Mouse (Mus musculus) forebrain, embryonic 13.5 days (tissue): ENCODE measurements at regions not wholly inside any gene's neighbourhood (a gene's known extent, or its start where the extent isn't known, plus 50 kb on each side); places are given as distances from the start of the nearest gene placed in this dataset.
A peak's percentile ranks its signal among the peaks of the same experiment; 100 is the strongest.

Source experiments
- ATAC-seq: fragments of 200-750 bp; cut with Nextera tagmentation; 2 replicates; pipeline ENCODE4 v1.8.0; 2017
- H3K27ac ChIP-seq: fragments of 300-500 bp; sonication (generic); 2 replicates; pipeline ENCODE4 v1.5.1; 2015; ENCODE audit warnings: inconsistent platforms, mild to moderate bottlenecking, moderate library complexity
- H3K27me3 ChIP-seq: fragments of 300-500 bp; sonication (generic); 2 replicates; pipeline ENCODE4 v1.6.1; 2015; ENCODE audit warnings: mild to moderate bottlenecking, inconsistent platforms
- H3K36me3 ChIP-seq: fragments of 300-500 bp; sonication (generic); 2 replicates; pipeline ENCODE4 v1.6.1; 2015; ENCODE audit warnings: mild to moderate bottlenecking, inconsistent platforms; ENCODE audit not compliant: poor library complexity, severe bottlenecking
- H3K4me1 ChIP-seq: fragments of 300-500 bp; sonication (generic); 2 replicates; pipeline ENCODE4 v1.6.1; 2015; ENCODE audit warnings: inconsistent platforms
- H3K4me2 ChIP-seq: fragments of 300-500 bp; sonication (generic); 2 replicates; pipeline ENCODE4 v1.6.1; 2015; ENCODE audit warnings: inconsistent platforms, mild to moderate bottlenecking, moderate library complexity
- H3K4me3 ChIP-seq: fragments of 300-500 bp; sonication (generic); 2 replicates; pipeline ENCODE4 v1.5.1; 2015; ENCODE audit warnings: mild to moderate bottlenecking, inconsistent platforms
- H3K9ac ChIP-seq: fragments of 300-500 bp; sonication (generic); 2 replicates; pipeline ENCODE4 v1.6.1; 2015; ENCODE audit warnings: mild to moderate bottlenecking, inconsistent platforms
- H3K9me3 ChIP-seq: fragments of 300-500 bp; sonication (generic); replicated peaks from 2 replicates; pipeline ENCODE4 v1.6.1; 2016; ENCODE audit warnings: inconsistent platforms
- WGBS: fragments of 180-500 bp; shearing (Covaris S2); methylation state at CpG from one replicate; pipeline ENCODE4 v1.1.7; 2015; 5-methylcytosine and 5-hydroxymethylcytosine counted together

- H3K36me3 ChIP-seq = no peaks in the 10 kb centered on the region
- H3K27me3 ChIP-seq = peaks cover 63% of the 10 kb centered on the region
- no peaks in the 10 kb centered on the region for H3K4me1 ChIP-seq
- no peak overlapping the region for H3K9ac ChIP-seq
- H3K27ac ChIP-seq = no peak overlapping the region
- no peaks in the 10 kb centered on the region for H3K9me3 ChIP-seq
- H3K4me3 ChIP-seq = no peak overlapping the region
- H3K4me2 ChIP-seq = no peak overlapping the region
- no peak for ATAC-seq
- 76% methylated on average over 3 of the region's 3 CpGs for WGBS
These were observed 118.0 kb upstream of the Ralgapa2 start for GRCm38 (mm10) chr2:146630179-146630578.

GRCm38 (mm10) chr2:146631098-146631497, 119.0 kb upstream of the Ralgapa2 start:
- WGBS = 76% methylated on average over 5 of the region's 5 CpGs
- H3K4me3 ChIP-seq = no peak overlapping the region
- no peaks in the 10 kb centered on the region for H3K4me1 ChIP-seq
- no peak for ATAC-seq
- peaks cover 65% of the 10 kb centered on the region for H3K27me3 ChIP-seq
- H3K9ac ChIP-seq = no peak overlapping the region
- no peak overlapping the region for H3K4me2 ChIP-seq
- no peak overlapping the region for H3K27ac ChIP-seq
- H3K9me3 ChIP-seq = no peaks in the 10 kb centered on the region
- no peaks in the 10 kb centered on the region for H3K36me3 ChIP-seq

GRCm38 (mm10) chr2:146633329-146634070, 121.4 kb upstream of the Ralgapa2 start:
- Histone ChIP-seq H3K36me3 (no peaks in the 10 kb centered on the region), H3K27me3 (peaks cover 70% of the 10 kb centered on the region), H3K27ac (no peak overlapping the region), H3K9me3 (no peaks in the 10 kb centered on the region), H3K4me3 (no peak overlapping the region), H3K4me1 (no peaks in the 10 kb centered on the region), H3K9ac (no peak overlapping the region), H3K4me2 (no peak overlapping the region)
- 47% methylated on average over 16 of the region's 16 CpGs for WGBS
- peak; percentile 87 for ATAC-seq

- WGBS = 70% methylated on average over 5 of the region's 5 CpGs
- Histone ChIP-seq H3K9ac (no peak overlapping the region), H3K4me1 (no peaks in the 10 kb centered on the region), H3K9me3 (no peaks in the 10 kb centered on the region), H3K4me2 (no peak overlapping the region), H3K27ac (no peak overlapping the region), H3K4me3 (no peak overlapping the region), H3K36me3 (no peaks in the 10 kb centered on the region), H3K27me3 (peaks cover 47% of the 10 kb centered on the region)
- ATAC-seq = no peak
These were observed 125.4 kb upstream of the Ralgapa2 start for GRCm38 (mm10) chr2:146637573-146637972.

- ATAC-seq = peak; percentile 84
- Histone ChIP-seq H3K9me3 (no peaks in the 10 kb centered on the region), H3K4me3 (no peak overlapping the region), H3K9ac (no peak overlapping the region), H3K36me3 (no peaks in the 10 kb centered on the region), H3K27ac (0 out of 2 replicates have a peak overlapping the region, but pooled peaks have one; percentile 14), H3K27me3 (peaks cover 30% of the 10 kb centered on the region), H3K4me2 (peak overlapping the region; percentile 49), H3K4me1 (peaks cover 10% of the 10 kb centered on the region)
- 2% methylated on average over 16 of the region's 16 CpGs for WGBS
These were observed 134.3 kb upstream of the Ralgapa2 start for GRCm38 (mm10) chr2:146646237-146646972.

- H3K9ac ChIP-seq = no peak overlapping the region
- 61% methylated on average over 2 of the region's 2 CpGs for WGBS
- H3K27me3 ChIP-seq = peaks cover 30% of the 10 kb centered on the region
- peak; percentile 30; the same call in 1 of the 2 replicates for ATAC-seq
- H3K4me1 ChIP-seq = peaks cover 10% of the 10 kb centered on the region
- peak overlapping the region; percentile 49 for H3K4me2 ChIP-seq
- no peak overlapping the region for H3K27ac ChIP-seq
- no peaks in the 10 kb centered on the region for H3K9me3 ChIP-seq
- H3K4me3 ChIP-seq = no peak overlapping the region
- no peaks in the 10 kb centered on the region for H3K36me3 ChIP-seq
These were observed 134.8 kb upstream of the Ralgapa2 start for GRCm38 (mm10) chr2:146646973-146647282.

- 18% methylated on average over 3 of the region's 3 CpGs for WGBS
- Histone ChIP-seq H3K36me3 (no peaks in the 10 kb centered on the region), H3K4me3 (no peak overlapping the region), H3K4me2 (no peak overlapping the region), H3K27ac (no peak overlapping the region), H3K9ac (no peak overlapping the region), H3K4me1 (no peaks in the 10 kb centered on the region), H3K27me3 (peaks cover 61% of the 10 kb centered on the region), H3K9me3 (no peaks in the 10 kb centered on the region)
- ATAC-seq = no peak
These were observed 149.2 kb upstream of the Ralgapa2 start for GRCm38 (mm10) chr2:146661346-146661745.

- H3K27me3 ChIP-seq = peaks cover 13% of the 10 kb centered on the region; the same call in 1 of the 2 replicates
- H3K36me3 ChIP-seq = no peaks in the 10 kb centered on the region
- no peak overlapping the region for H3K27ac ChIP-seq
- H3K4me3 ChIP-seq = no peak overlapping the region
- no peaks in the 10 kb centered on the region for H3K4me1 ChIP-seq
- no peak overlapping the region for H3K4me2 ChIP-seq
- no peaks in the 10 kb centered on the region for H3K9me3 ChIP-seq
- no peak overlapping the region for H3K9ac ChIP-seq
- ATAC-seq = no peak
- 51% methylated on average over 2 of the region's 2 CpGs for WGBS
These were observed 160.6 kb upstream of the Ralgapa2 start for GRCm38 (mm10) chr2:146672761-146673160.

GRCm38 (mm10) chr2:146681979-146682378, 169.8 kb upstream of the Ralgapa2 start:
- WGBS = 84% methylated on average over 3 of the region's 3 CpGs
- no peaks in the 10 kb centered on the region for H3K4me1 ChIP-seq
- ATAC-seq = no peak
- no peak overlapping the region for H3K27ac ChIP-seq
- peaks cover 7% of the 10 kb centered on the region for H3K27me3 ChIP-seq
- H3K9me3 ChIP-seq = no peaks in the 10 kb centered on the region
- H3K9ac ChIP-seq = no peak overlapping the region
- H3K4me3 ChIP-seq = no peak overlapping the region
- H3K36me3 ChIP-seq = no peaks in the 10 kb centered on the region
- H3K4me2 ChIP-seq = no peak overlapping the region

GRCm38 (mm10) chr2:146685854-146686507, 169.7 kb upstream of the Kiz start:
- H3K36me3 ChIP-seq = no peaks in the 10 kb centered on the region
- peak; percentile 70; the same call in 1 of the 2 replicates for ATAC-seq
- WGBS = 50% methylated on average over 5 of the region's 5 CpGs
- no peaks in the 10 kb centered on the region for H3K9me3 ChIP-seq
- no peak overlapping the region for H3K27ac ChIP-seq
- H3K4me1 ChIP-seq = no peaks in the 10 kb centered on the region
- no peak overlapping the region for H3K4me2 ChIP-seq
- H3K4me3 ChIP-seq = no peak overlapping the region
- H3K27me3 ChIP-seq = peaks cover 33% of the 10 kb centered on the region
- H3K9ac ChIP-seq = no peak overlapping the region

GRCm38 (mm10) chr2:146688544-146688943, 167.1 kb upstream of the Kiz start:
- peaks cover 48% of the 10 kb centered on the region for H3K27me3 ChIP-seq
- no peak overlapping the region for H3K4me2 ChIP-seq
- no peak for ATAC-seq
- H3K9me3 ChIP-seq = no peaks in the 10 kb centered on the region
- H3K27ac ChIP-seq = no peak overlapping the region
- no peaks in the 10 kb centered on the region for H3K36me3 ChIP-seq
- H3K4me1 ChIP-seq = no peaks in the 10 kb centered on the region
- WGBS = 81% methylated on average over 7 of the region's 7 CpGs
- H3K9ac ChIP-seq = no peak overlapping the region
- H3K4me3 ChIP-seq = no peak overlapping the region

- Histone ChIP-seq H3K36me3 (no peaks in the 10 kb centered on the region), H3K27ac (no peak overlapping the region), H3K4me2 (no peak overlapping the region), H3K4me1 (peaks cover 5% of the 10 kb centered on the region), H3K9ac (no peak overlapping the region), H3K4me3 (no peak overlapping the region), H3K9me3 (no peaks in the 10 kb centered on the region), H3K27me3 (peaks cover 73% of the 10 kb centered on the region)
- WGBS = 36% methylated on average over 2 of the region's 2 CpGs
- ATAC-seq = no peak
These were observed 162.2 kb upstream of the Kiz start for GRCm38 (mm10) chr2:146693484-146693883.
